Mouse (Mus musculus) limb, embryonic 11.5 days (tissue): ENCODE data around the gene Kcnj3. TPM values are rescaled to one million over a fixed set of nuclear protein-coding genes. Genes with fewer than 3 reads are reported as not detected.

Experiments
- ATAC-seq: fragments of 200-750 bp; cut with Nextera tagmentation; 2 replicates; pipeline ENCODE4 v1.8.0; 2017; ENCODE audit warnings: low read depth; ENCODE audit not compliant: insufficient number of reproducible peaks, low FRiP score, low TSS enrichment
- DNase-seq: peaks from one replicate; pipeline ENCODE4 v3.0.0-alpha.2; 2015; ENCODE audit warnings: low spot score
- H3K27ac ChIP-seq: fragments of 300-500 bp; sonication (generic); replicated peaks from 2 replicates; pipeline ENCODE4 v1.5.1; 2014; ENCODE audit warnings: low read depth, mild to moderate bottlenecking, low read length
- H3K27me3 ChIP-seq: fragments of 300-500 bp; sonication (generic); 2 replicates; pipeline ENCODE4 v1.6.1; 2014; ENCODE audit warnings: mild to moderate bottlenecking, low read length, mixed read lengths; ENCODE audit not compliant: control insufficient read depth, insufficient read depth
- H3K36me3 ChIP-seq: fragments of 300-500 bp; sonication (generic); 2 replicates; pipeline ENCODE4 v1.6.1; 2014; ENCODE audit warnings: mild to moderate bottlenecking, low read length, moderate library complexity, mixed read lengths; ENCODE audit not compliant: control insufficient read depth, insufficient read depth
- H3K4me1 ChIP-seq: fragments of 300-500 bp; sonication (generic); 2 replicates; pipeline ENCODE4 v1.6.1; 2014; ENCODE audit warnings: low read length, mixed read lengths; ENCODE audit not compliant: control insufficient read depth, insufficient read depth
- H3K4me2 ChIP-seq: fragments of 300-500 bp; sonication (generic); 2 replicates; pipeline ENCODE4 v1.6.1; 2014; ENCODE audit warnings: low read depth, mild to moderate bottlenecking, moderate library complexity; ENCODE audit not compliant: severe bottlenecking
- H3K4me3 ChIP-seq: fragments of 300-500 bp; sonication (generic); 2 replicates; pipeline ENCODE4 v1.5.1; 2014; ENCODE audit warnings: low read depth, low read length
- H3K9ac ChIP-seq: fragments of 300-500 bp; sonication (generic); 2 replicates; pipeline ENCODE4 v1.6.1; 2014; ENCODE audit warnings: mild to moderate bottlenecking, low read length
- H3K9me3 ChIP-seq: fragments of 300-500 bp; sonication (generic); 2 replicates; pipeline ENCODE4 v1.6.1; 2016; ENCODE audit warnings: low read length; ENCODE audit not compliant: control insufficient read depth
- WGBS: fragments of 180-500 bp; shearing (Covaris S2); extraction: QIAGEN DNeasy Blood & Tissue Kit; methylation state at CpG from one replicate; pipeline ENCODE4 v1.1.7; 2014; 5-methylcytosine and 5-hydroxymethylcytosine counted together
- polyA plus RNA-seq: library from polyadenylated mRNA; unstranded; fragments of >200 nt; fragmentation: Nextera tagmentation; extraction: Ambion mirVana; gene quantifications from 2 replicates; pipeline ENCODE4 v1.2.1, GENCODE M21; 2014

The Kcnj3 gene
- polyA plus RNA-seq, 1 experiment from 2014 or later: 0.09 TPM

DNA sequence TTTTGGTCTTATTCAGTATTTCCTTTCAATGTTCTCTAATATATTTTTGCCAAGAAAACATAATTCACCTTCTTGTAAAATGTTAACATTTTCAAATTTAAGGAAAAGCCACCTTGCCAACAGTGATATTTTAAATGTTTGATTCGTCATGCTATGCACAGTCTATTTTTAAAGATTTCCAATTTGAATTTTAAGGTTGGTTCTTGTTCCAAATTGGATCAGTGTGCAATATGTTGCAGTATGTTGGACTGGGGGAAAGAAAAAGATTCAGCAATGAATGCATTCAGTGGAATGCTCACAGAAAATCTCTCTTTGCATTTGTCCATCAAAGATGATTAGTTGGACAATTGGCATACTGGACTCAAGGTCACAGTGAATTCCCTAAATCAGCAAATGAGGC, 99.7 kb downstream of the Kcnj3 start:
- H3K4me2 ChIP-seq: no peak overlapping the region
- H3K9ac ChIP-seq: no peak overlapping the region
- no peaks in the 10 kb centered on the region for H3K36me3 ChIP-seq
- no peaks in the 10 kb centered on the region for H3K9me3 ChIP-seq
- ATAC-seq (no peak), DNase-seq (no peak)
- H3K4me3 ChIP-seq: no peak overlapping the region
- 80% methylated on average over 1 of the region's 1 CpGs for WGBS
- no peaks in the 10 kb centered on the region for H3K27me3 ChIP-seq
- H3K4me1 ChIP-seq: no peaks in the 10 kb centered on the region
- no peak overlapping the region for H3K27ac ChIP-seq

DNA sequence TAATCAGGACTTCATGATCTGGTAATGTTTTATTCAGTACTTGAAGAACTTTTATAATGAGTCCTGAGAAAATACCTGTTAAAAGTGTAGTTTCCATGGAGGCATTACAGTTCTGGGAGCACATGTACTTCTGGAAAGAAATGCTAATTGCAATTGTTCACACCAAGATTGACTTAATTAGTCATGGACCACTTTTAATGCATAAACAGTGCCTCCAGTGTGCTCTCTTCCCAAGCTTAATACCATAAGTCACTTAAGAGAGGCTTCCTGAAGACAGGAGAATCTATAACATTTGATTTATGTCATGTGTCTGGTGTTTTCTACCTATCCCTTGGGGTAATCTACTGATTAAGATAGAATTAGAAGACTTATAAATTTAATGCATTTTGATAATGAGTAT, 111.8 kb downstream of the Kcnj3 start:
- Histone ChIP-seq H3K4me3 (no peak overlapping the region), H3K27ac (no peak overlapping the region), H3K4me1 (no peaks in the 10 kb centered on the region), H3K4me2 (no peak overlapping the region), H3K36me3 (no peaks in the 10 kb centered on the region), H3K9ac (no peak overlapping the region), H3K9me3 (no peaks in the 10 kb centered on the region), H3K27me3 (no peaks in the 10 kb centered on the region)
- ATAC-seq (no peak), DNase-seq (no peak)

DNA sequence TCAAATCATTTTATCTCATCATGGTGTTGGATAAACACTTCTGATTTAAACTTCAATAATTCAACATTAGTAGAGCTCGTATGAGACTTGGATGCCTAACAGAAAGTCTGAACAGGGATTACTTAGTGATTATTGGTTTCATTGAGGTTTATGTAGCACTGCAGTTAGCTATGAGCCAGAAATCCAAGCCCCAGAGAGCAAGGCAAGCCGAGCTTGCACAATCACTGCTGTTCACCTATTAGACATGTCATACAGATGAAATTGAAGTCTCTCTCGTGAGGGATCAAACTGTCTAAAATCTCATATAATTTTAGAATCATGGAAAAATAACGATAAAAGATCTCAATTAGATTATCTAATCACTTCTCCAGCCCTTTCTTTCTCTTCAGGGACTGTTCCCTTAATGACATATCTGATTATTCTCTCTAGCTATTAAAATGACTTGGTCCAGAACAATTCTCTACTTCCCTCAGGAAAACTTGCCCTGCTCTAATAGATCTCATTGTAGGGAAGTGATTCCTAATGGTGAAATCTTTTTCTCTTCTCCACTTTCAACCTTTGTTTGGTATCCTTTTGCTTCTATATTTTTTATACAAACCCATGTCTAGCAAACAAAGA, 122.7 kb downstream of the Kcnj3 start:
- DNase-seq (no peak), ATAC-seq (no peak)
- Histone ChIP-seq H3K27ac (no peak overlapping the region), H3K9me3 (no peaks in the 10 kb centered on the region), H3K4me1 (no peaks in the 10 kb centered on the region), H3K9ac (no peak overlapping the region), H3K27me3 (no peaks in the 10 kb centered on the region), H3K4me2 (no peak overlapping the region), H3K36me3 (no peaks in the 10 kb centered on the region), H3K4me3 (no peak overlapping the region)
- WGBS: 83% methylated on average over 4 of the region's 4 CpGs

DNA sequence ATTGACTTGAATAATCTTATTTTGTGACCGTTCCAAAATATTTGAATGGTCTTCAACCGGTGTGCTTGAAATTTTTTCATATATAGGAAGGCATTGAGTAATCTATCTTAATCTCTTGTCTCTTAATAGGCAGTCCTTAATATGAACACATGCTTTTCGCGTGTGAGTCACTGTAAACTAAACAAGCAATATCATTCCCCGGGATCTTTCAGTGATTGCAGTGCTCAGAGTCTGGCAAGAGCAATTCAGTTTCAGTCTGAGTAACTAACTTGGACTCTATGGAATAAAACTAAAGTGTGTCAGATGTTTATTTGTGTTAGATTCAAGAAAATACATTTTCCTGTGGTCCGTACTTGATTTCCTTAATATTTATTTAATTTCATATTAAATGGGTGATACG, 133.5 kb downstream of the Kcnj3 start:
- H3K4me2 ChIP-seq: no peak overlapping the region
- no peak overlapping the region for H3K9ac ChIP-seq
- H3K4me3 ChIP-seq: no peak overlapping the region
- no peaks in the 10 kb centered on the region for H3K27me3 ChIP-seq
- ATAC-seq (no peak), DNase-seq (no peak)
- no peak overlapping the region for H3K27ac ChIP-seq
- no peaks in the 10 kb centered on the region for H3K36me3 ChIP-seq
- H3K9me3 ChIP-seq: no peaks in the 10 kb centered on the region
- no peaks in the 10 kb centered on the region for H3K4me1 ChIP-seq
- WGBS: 90% methylated on average over 7 of the region's 7 CpGs

DNA sequence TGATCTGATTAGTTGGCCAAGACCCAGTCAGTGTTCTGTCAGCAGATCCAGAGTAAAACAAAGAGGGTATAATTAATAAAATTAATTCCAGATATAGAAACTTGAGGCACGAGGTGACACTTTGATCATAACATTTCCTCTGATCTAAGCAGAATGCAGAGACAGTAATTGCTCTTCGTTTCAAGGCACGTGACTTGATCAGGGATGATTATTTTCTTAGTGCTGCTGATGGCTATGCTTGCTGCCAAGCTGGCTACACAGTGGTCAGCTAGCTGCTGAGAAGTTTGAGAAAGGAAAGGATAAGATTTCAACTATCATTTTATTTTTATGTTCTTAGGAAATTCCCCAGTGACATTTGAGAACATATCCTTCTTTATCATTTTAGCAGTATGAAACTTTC, 135.7 kb downstream of the Kcnj3 start:
- H3K27ac ChIP-seq: no peak overlapping the region
- 42% methylated on average over 3 of the region's 3 CpGs for WGBS

DNA sequence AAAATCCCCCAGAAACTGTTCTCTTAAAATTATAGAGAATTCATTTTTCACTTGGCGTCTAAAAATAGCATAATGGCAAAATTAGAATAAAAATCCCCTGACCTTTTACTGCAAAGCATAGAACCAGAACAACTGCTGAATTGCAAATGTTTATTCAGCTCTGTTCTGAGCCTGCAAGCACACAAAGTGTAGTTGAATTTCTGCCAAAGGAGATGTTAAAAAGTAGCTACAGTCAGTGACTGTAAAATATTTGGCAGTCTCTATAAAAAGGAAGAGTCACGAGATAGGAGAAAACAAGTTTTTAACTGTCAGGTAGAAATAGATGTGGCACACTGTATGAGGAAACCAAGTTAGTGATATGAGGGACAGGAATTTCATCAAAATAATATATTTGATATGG, 144.5 kb downstream of the Kcnj3 start:
- ATAC-seq (no peak), DNase-seq (no peak)
- 79% methylated on average over 2 of the region's 2 CpGs for WGBS

More for the DNA sequence above, 135.7 kb downstream of the Kcnj3 start:
- ATAC-seq: no peak
- DNase-seq: no peak
- Histone ChIP-seq H3K4me1 (no peaks in the 10 kb centered on the region), H3K4me2 (no peak overlapping the region), H3K9me3 (no peaks in the 10 kb centered on the region), H3K9ac (no peak overlapping the region), H3K27me3 (no peaks in the 10 kb centered on the region), H3K36me3 (no peaks in the 10 kb centered on the region), H3K4me3 (no peak overlapping the region)

DNA sequence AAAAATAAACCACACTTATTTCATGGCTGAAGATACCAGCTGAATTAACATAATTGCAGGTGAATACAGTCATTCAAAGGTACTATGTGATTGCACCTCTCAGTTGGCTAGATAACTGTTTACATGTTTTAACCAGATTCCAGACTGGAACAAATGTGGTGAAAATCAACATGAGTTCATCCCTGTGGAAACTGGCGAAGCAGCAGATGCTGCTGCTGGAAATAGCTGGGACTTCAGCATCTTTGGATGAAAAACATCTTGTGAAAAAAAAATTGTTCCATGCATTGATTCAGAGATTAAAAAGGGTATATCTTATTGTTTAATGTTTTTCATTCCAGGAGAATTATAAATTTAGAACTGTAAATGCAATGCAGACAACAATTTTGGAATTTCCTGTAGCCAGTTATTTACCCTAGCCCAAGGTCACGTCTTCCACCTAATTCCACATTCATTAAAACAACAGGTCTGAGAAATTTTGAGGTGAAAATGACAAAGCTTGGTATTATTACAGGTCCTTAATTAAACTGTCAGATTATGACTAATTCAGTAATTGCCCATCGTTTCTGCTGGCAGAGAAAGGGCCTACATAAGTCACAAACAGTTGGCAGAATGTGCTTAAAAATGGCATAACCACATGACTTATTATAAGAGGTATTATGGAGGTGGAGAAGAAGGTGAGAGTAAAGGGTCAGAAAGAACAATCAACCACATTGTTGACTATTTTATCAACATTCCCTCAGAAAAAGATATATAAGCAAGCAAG, 155.6 kb downstream of the Kcnj3 start:
- H3K27ac ChIP-seq: no peak overlapping the region
- H3K36me3 ChIP-seq: no peaks in the 10 kb centered on the region
- DNase-seq (no peak), ATAC-seq (no peak)
- H3K4me2 ChIP-seq: no peak overlapping the region
- H3K27me3 ChIP-seq: no peaks in the 10 kb centered on the region
- H3K9ac ChIP-seq: no peak overlapping the region
- H3K9me3 ChIP-seq: no peaks in the 10 kb centered on the region
- 69% methylated on average over 3 of the region's 3 CpGs for WGBS
- no peaks in the 10 kb centered on the region for H3K4me1 ChIP-seq
- no peak overlapping the region for H3K4me3 ChIP-seq

More for the DNA sequence above, 144.5 kb downstream of the Kcnj3 start:
- Histone ChIP-seq H3K27ac (no peak overlapping the region), H3K9ac (no peak overlapping the region), H3K36me3 (no peaks in the 10 kb centered on the region), H3K4me2 (no peak overlapping the region), H3K4me1 (no peaks in the 10 kb centered on the region), H3K9me3 (no peaks in the 10 kb centered on the region), H3K27me3 (no peaks in the 10 kb centered on the region), H3K4me3 (no peak overlapping the region)
